Mouse (Mus musculus) forebrain, embryonic 13.5 days (tissue): ENCODE data around the gene Ttpal. TPM values are rescaled to one million over a fixed set of nuclear protein-coding genes. Genes with fewer than 3 reads are reported as not detected.

Source experiments
- ATAC-seq: fragments of 200-750 bp; cut with Nextera tagmentation; 2 replicates; pipeline ENCODE4 v1.8.0; 2017
- H3K27ac ChIP-seq: fragments of 300-500 bp; sonication (generic); 2 replicates; pipeline ENCODE4 v1.5.1; 2015; ENCODE audit warnings: inconsistent platforms, mild to moderate bottlenecking, moderate library complexity
- H3K27me3 ChIP-seq: fragments of 300-500 bp; sonication (generic); 2 replicates; pipeline ENCODE4 v1.6.1; 2015; ENCODE audit warnings: mild to moderate bottlenecking, inconsistent platforms
- H3K36me3 ChIP-seq: fragments of 300-500 bp; sonication (generic); 2 replicates; pipeline ENCODE4 v1.6.1; 2015; ENCODE audit warnings: mild to moderate bottlenecking, inconsistent platforms; ENCODE audit not compliant: poor library complexity, severe bottlenecking
- H3K4me1 ChIP-seq: fragments of 300-500 bp; sonication (generic); 2 replicates; pipeline ENCODE4 v1.6.1; 2015; ENCODE audit warnings: inconsistent platforms
- H3K4me2 ChIP-seq: fragments of 300-500 bp; sonication (generic); 2 replicates; pipeline ENCODE4 v1.6.1; 2015; ENCODE audit warnings: inconsistent platforms, mild to moderate bottlenecking, moderate library complexity
- H3K4me3 ChIP-seq: fragments of 300-500 bp; sonication (generic); 2 replicates; pipeline ENCODE4 v1.5.1; 2015; ENCODE audit warnings: mild to moderate bottlenecking, inconsistent platforms
- H3K9ac ChIP-seq: fragments of 300-500 bp; sonication (generic); 2 replicates; pipeline ENCODE4 v1.6.1; 2015; ENCODE audit warnings: mild to moderate bottlenecking, inconsistent platforms
- H3K9me3 ChIP-seq: fragments of 300-500 bp; sonication (generic); replicated peaks from 2 replicates; pipeline ENCODE4 v1.6.1; 2016; ENCODE audit warnings: inconsistent platforms
- WGBS: fragments of 180-500 bp; shearing (Covaris S2); methylation state at CpG from one replicate; pipeline ENCODE4 v1.1.7; 2015; 5-methylcytosine and 5-hydroxymethylcytosine counted together
- polyA plus RNA-seq: library from polyadenylated mRNA; unstranded; fragments of >200 nt; fragmentation: Nextera tagmentation; extraction: Ambion mirVana; gene quantifications from 2 replicates; pipeline ENCODE4 v1.2.1, GENCODE M21; 2015

The Ttpal gene
- polyA plus RNA-seq, 1 experiment from 2014 or later = 39.3 TPM

- peak within 1 kb of the TSS; percentile 64 for H3K27ac ChIP-seq
- H3K9ac ChIP-seq = peak within 1 kb of the TSS; percentile 83
- peaks cover 24% of the 10 kb centered on the region for H3K4me1 ChIP-seq
- ATAC-seq = peak; percentile 96
- no peaks in the 10 kb centered on the region for H3K36me3 ChIP-seq
- no peaks in the 10 kb centered on the region for H3K9me3 ChIP-seq
- H3K4me3 ChIP-seq = peak within 1 kb of the TSS; percentile 71
- peak within 1 kb of the TSS; percentile 68 for H3K4me2 ChIP-seq
- H3K27me3 ChIP-seq = no peaks in the 10 kb centered on the region
- WGBS = under 1% methylated on average over 71 of the region's 71 CpGs
These were observed 56.1 kb downstream of the Ttpal start, which contains the start of gene Pkig for GRCm38 (mm10) chr2:163657975-163658886. Gene Pkig (plus strand): TSS chr2:163658386.

DNA sequence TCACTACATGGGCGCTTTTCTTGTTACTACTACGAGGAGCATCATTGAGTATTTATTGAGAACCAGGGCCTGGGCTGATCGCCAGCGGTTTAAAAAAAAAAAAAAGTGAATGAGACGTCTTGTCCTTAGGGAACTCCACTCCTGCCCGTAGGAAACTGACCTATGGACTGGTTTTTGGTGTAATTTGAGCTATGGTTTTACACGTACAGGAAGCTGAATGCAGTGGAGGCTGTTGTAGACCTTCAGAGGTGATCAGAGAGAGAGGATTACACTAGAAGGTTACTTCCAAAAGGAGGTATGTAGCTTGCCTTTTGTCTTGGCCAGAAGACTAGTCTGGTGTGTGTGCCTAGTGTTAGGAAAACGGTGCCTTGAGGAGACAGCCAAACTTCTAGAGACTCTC is 56.8 kb downstream of the Ttpal start:
- Histone ChIP-seq H3K4me1 (peaks cover 24% of the 10 kb centered on the region), H3K27ac (peak overlapping the region; percentile 31; the same call in 1 of the 2 replicates), H3K4me2 (peak overlapping the region; percentile 68), H3K9me3 (no peaks in the 10 kb centered on the region), H3K27me3 (no peaks in the 10 kb centered on the region), H3K4me3 (peak overlapping the region; percentile 71), H3K36me3 (no peaks in the 10 kb centered on the region), H3K9ac (peak overlapping the region; percentile 83)
- ATAC-seq = no peak
- WGBS = under 1% methylated on average over 8 of the region's 8 CpGs

DNA sequence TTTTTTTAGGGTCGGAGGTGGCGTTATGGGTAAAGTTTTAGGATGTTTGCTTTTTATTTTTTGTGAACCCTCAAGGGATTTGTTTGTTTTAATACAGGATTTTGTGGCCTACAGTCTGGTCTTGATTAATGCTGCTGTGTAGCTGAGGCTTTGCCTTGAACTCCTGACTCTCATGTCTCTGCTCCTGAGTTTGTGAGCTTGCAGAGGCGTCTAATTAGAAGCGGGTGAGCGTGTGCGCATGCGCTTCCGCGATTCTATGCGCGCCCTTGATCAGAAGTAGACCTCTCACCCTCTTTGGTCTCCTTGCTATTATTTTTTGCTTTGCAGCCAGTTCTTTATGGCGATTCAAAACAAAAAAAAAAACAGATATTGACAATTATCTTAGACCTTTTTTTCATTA is 57.3 kb downstream of the Ttpal start:
- no peak for ATAC-seq
- H3K27me3 ChIP-seq = no peaks in the 10 kb centered on the region
- WGBS = 84% methylated on average over 12 of the region's 12 CpGs
- H3K9me3 ChIP-seq = no peaks in the 10 kb centered on the region
- peak overlapping the region; percentile 83 for H3K9ac ChIP-seq
- peak overlapping the region; percentile 71 for H3K4me3 ChIP-seq
- H3K4me2 ChIP-seq = peak overlapping the region; percentile 68
- H3K36me3 ChIP-seq = no peaks in the 10 kb centered on the region
- no peak overlapping the region for H3K27ac ChIP-seq
- H3K4me1 ChIP-seq = peaks cover 24% of the 10 kb centered on the region

DNA sequence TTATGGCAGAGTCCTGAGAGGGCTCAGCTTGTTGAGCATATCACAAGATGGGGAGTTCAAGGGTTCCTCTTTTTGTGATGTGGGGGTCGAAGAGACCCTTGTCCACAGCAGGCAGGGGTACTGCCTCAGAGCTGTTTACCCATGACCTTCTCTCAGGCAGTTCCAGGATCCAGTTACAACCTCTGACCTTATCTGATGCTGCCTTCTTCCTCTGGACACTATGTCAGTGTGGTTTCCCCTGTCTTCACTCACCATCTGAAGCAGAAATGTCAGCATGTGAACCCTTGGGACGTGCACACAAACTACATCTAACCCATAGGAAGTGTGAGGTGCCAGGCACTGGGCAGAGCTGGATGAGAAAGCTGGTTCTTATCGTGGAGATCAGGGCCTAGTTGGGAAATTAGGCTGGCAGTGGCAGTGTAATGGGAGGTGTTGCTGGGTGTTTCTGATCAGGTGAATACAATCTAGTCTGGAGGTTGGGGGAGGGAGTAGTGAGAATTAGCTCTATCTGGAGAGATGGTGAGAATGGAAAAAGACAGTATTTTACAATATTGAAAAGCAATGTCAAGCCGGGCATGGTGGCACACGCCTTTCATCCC is 58.1 kb downstream of the Ttpal start:
- Histone ChIP-seq H3K27ac (no peak overlapping the region), H3K4me3 (no peak overlapping the region), H3K9ac (no peak overlapping the region), H3K4me1 (peaks cover 24% of the 10 kb centered on the region), H3K27me3 (no peaks in the 10 kb centered on the region), H3K36me3 (no peaks in the 10 kb centered on the region), H3K9me3 (no peaks in the 10 kb centered on the region), H3K4me2 (no peak overlapping the region)
- WGBS = 90% methylated on average over 5 of the region's 5 CpGs
- no peak for ATAC-seq

- no peaks in the 10 kb centered on the region for H3K9me3 ChIP-seq
- no peaks in the 10 kb centered on the region for H3K27me3 ChIP-seq
- H3K9ac ChIP-seq = peak overlapping the region; percentile 40; the same call in 1 of the 2 replicates
- H3K4me2 ChIP-seq = no peak overlapping the region
- H3K27ac ChIP-seq = no peak overlapping the region
- peaks cover 24% of the 10 kb centered on the region for H3K4me1 ChIP-seq
- WGBS = 62% methylated on average over 6 of the region's 6 CpGs
- no peaks in the 10 kb centered on the region for H3K36me3 ChIP-seq
- no peak for ATAC-seq
- no peak overlapping the region for H3K4me3 ChIP-seq
These were observed 59.3 kb downstream of the Ttpal start for GRCm38 (mm10) chr2:163661371-163661850.

DNA sequence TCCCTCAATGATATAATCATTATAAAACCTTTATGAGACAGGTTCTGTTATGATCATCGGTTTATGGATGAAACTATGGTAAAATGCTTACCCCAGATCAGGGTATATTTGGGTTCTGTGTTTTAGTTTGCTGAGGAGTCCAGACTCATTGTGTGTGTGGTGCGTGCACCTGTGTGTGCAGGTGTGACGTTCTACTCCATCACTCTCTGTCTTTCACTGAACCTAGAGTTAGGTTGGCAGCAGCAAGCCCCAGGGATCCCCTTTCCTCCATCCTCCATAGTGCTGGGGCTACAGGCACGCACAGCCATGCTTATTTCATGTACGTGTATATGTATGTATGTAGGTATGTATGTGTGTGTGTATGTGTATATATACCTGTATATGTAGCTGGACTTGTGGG is 60.0 kb downstream of the Ttpal start:
- no peak overlapping the region for H3K4me2 ChIP-seq
- no peaks in the 10 kb centered on the region for H3K9me3 ChIP-seq
- no peak overlapping the region for H3K27ac ChIP-seq
- H3K4me1 ChIP-seq = peaks cover 24% of the 10 kb centered on the region
- H3K4me3 ChIP-seq = no peak overlapping the region
- H3K27me3 ChIP-seq = no peaks in the 10 kb centered on the region
- H3K36me3 ChIP-seq = no peaks in the 10 kb centered on the region
- WGBS = 95% methylated on average over 5 of the region's 5 CpGs
- no peak overlapping the region for H3K9ac ChIP-seq
- ATAC-seq = no peak

GRCm38 (mm10) chr2:163662698-163663221 is 60.6 kb downstream of the Ttpal start:
- H3K4me2 ChIP-seq = no peak overlapping the region
- H3K4me3 ChIP-seq = no peak overlapping the region
- no peaks in the 10 kb centered on the region for H3K36me3 ChIP-seq
- no peaks in the 10 kb centered on the region for H3K27me3 ChIP-seq
- no peak overlapping the region for H3K27ac ChIP-seq
- H3K9me3 ChIP-seq = no peaks in the 10 kb centered on the region
- 79% methylated on average over 2 of the region's 2 CpGs for WGBS
- no peak overlapping the region for H3K9ac ChIP-seq
- peaks cover 24% of the 10 kb centered on the region for H3K4me1 ChIP-seq
- ATAC-seq = no peak

DNA sequence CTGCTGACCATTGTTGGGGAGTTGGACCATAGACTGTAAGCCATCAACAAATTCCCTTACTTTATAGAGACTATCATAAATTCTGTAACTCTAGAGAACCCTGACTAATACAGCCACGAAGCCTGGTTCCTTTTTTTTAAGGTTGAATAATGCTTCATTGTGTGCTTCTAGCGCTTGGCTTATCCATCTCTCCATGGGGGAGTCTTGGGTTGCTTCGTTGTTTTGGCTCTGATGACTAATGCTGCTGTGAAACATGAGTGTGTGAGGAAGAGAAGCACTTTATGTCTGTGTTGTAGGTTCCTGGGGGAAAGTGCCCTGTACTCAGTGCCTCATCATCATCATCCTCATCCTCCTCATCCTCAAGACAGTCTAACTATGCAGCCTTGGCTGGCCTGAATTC is 61.8 kb downstream of the Ttpal start:
- Histone ChIP-seq H3K4me2 (no peak overlapping the region), H3K4me1 (peaks cover 23% of the 10 kb centered on the region), H3K36me3 (no peaks in the 10 kb centered on the region), H3K9me3 (no peaks in the 10 kb centered on the region), H3K27ac (no peak overlapping the region), H3K4me3 (no peak overlapping the region), H3K9ac (no peak overlapping the region), H3K27me3 (no peaks in the 10 kb centered on the region)
- no peak for ATAC-seq
- WGBS = 62% methylated on average over 3 of the region's 3 CpGs

DNA sequence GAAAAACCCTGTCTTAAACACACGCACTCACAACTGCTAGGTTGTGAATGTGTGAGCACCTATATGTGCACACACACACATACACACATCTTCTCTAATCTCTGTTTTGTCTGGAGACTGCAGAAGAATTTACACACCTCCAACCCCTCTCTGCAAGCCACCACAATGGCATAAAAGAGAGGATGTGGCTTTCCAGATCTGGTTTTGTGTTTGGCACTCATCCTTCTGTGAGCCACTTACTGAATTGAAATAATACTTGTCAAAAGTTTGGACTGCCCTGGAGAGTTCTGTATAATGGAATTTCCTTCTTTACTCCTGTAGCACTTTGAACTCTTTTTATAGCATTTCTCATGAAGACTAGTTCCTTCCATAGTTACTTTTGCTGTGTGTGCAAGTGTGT is 64.9 kb downstream of the Ttpal start:
- Histone ChIP-seq H3K9me3 (no peaks in the 10 kb centered on the region), H3K4me1 (no peaks in the 10 kb centered on the region; the same call in 1 of the 2 replicates), H3K4me2 (no peak overlapping the region), H3K27ac (no peak overlapping the region), H3K9ac (no peak overlapping the region), H3K36me3 (no peaks in the 10 kb centered on the region), H3K4me3 (no peak overlapping the region), H3K27me3 (no peaks in the 10 kb centered on the region)
- no peak for ATAC-seq
- WGBS = 96% methylated on average over 1 of the region's 1 CpGs

Other genes starting within 250 kb of the Ttpal start
- 0.12 and 0.18 TPM in 2 replicates for gene Jph2, start 204.3 kb upstream of the Ttpal start, polyA plus RNA-seq
- 80.1 and 83.3 TPM in 2 replicates for gene Oser1, start 177.6 kb upstream of the Ttpal start, polyA plus RNA-seq
- 79.5 and 82.0 TPM in 2 replicates for gene Gdap1l1, start 163.8 kb upstream of the Ttpal start, polyA plus RNA-seq
- 10.2 and 11.0 TPM in 2 replicates for gene Fitm2, start 129.7 kb upstream of the Ttpal start, polyA plus RNA-seq
- 0.16 TPM in 1 of 2 replicates, not detected in the other for gene R3hdml, start 110.0 kb upstream of the Ttpal start, polyA plus RNA-seq
- not detected in 2 replicates for gene Hnf4a, start 95.5 kb upstream of the Ttpal start, polyA plus RNA-seq
- gene Serinc3, start 42.8 kb downstream of the Ttpal start, polyA plus RNA-seq = 23.9 and 26.4 TPM in 2 replicates
- gene Pkig, start 56.1 kb downstream of the Ttpal start, polyA plus RNA-seq = 169 and 170 TPM in 2 replicates
- gene Ada, start 147.9 kb downstream of the Ttpal start, polyA plus RNA-seq = 6.6 and 7.3 TPM in 2 replicates
- 0.25 and 0.26 TPM in 2 replicates for gene Ccn5, start 218.5 kb downstream of the Ttpal start, polyA plus RNA-seq